Mouse (Mus musculus) heart, postnatal 0 days (tissue): ENCODE data around the gene Slc30a3.

ENCODE experiments used
- CTCF ChIP-seq: IDR thresholded peaks from 2 replicates; pipeline ENCODE4 v1.5.1; 2016; ENCODE audit warnings: antibody characterized with exemption, control low read depth, low read depth
- EP300 ChIP-seq: IDR thresholded peaks from 2 replicates; pipeline ENCODE4 v1.6.1; 2016; ENCODE audit warnings: antibody characterized with exemption, low read depth

DNA sequence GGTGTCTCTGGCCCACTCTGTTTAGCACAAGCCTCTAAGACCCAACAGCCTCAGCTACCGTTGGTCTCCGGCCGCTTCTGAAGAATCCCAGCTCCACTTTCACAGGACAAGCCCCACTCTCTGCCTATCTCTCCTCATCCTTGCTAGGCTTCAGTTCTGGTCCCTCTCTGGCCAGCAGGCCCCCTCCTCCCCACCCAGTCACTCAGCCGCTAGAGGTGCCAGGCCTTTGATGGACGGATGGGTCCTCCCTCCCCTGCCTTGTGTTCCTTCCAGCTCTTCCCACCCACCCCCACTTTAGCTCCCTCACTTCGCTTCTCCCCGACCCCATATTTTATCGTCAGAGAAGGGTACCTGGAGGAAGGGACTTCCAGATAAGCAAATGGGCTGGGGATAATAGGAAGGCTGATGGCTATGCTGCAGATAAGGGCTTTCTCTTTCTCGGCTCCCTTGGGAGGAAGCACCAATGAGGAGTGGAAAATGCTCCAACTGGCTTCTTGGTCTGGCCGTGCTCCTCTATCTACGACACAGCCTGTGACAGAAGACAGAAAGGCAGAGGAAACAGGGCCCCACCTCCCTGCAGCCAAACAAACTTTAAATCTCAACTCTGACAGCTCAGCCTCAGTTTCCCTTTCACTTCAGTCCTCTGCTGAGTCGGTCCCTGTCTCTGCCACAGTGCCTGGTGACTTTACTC, 25.0 kb downstream of the Slc30a3 start:
- TF ChIP-seq CTCF (no peak), EP300 (no peak)
